Mouse (Mus musculus): ENCODE measurements around the gene Cdca5. TPM values are rescaled to one million over a fixed set of nuclear protein-coding genes. Genes with fewer than 3 reads are reported as not detected.

Gene Cdca5
- polyA plus RNA-seq (2017; shearing (Covaris generic)) = 0.21 TPM

DNA sequence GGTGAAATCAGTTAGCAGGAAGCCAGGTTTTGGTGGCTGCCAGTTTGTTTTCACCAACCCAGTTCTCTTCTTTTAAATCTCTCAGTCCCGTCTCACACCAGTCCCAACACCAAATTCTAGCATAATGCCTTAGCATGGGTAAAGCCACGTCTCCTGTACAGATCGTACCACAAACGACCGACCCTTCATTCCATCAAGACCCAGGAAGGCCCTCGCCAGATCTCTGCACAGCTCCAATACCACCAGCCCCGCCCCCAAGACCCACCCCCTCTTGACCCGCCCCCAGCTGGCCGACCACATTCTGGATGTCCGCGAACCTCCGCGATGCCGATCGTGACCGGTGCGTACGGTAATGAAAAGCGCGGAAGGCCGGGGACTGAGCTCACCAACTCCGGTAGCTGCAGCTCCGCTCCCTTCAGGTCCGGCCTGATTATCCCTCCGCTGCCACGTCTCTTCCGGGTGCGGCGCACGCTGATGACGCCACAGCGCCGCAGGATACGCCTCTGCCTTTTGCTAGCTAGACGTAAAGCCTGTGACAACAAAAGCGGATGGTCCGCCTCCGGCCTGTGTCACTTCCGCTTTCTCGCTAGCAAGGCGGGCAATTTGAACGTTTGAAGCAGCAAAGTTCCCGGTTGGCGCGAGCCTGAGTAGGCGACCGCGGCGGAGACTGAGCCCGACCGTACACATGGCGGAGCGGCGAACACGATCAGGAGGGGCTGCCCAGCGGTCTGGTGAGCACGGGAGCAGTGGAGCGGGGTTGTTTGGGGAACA lies at the start of gene Cdca5, which contains the start of gene Zfpl1:
Cdca5 (plus strand) TSS at position 506 of the 771 bp plus-strand sequence.
Zfpl1 (minus strand) TSS at position 479 of the 771 bp plus-strand sequence.

DNA sequence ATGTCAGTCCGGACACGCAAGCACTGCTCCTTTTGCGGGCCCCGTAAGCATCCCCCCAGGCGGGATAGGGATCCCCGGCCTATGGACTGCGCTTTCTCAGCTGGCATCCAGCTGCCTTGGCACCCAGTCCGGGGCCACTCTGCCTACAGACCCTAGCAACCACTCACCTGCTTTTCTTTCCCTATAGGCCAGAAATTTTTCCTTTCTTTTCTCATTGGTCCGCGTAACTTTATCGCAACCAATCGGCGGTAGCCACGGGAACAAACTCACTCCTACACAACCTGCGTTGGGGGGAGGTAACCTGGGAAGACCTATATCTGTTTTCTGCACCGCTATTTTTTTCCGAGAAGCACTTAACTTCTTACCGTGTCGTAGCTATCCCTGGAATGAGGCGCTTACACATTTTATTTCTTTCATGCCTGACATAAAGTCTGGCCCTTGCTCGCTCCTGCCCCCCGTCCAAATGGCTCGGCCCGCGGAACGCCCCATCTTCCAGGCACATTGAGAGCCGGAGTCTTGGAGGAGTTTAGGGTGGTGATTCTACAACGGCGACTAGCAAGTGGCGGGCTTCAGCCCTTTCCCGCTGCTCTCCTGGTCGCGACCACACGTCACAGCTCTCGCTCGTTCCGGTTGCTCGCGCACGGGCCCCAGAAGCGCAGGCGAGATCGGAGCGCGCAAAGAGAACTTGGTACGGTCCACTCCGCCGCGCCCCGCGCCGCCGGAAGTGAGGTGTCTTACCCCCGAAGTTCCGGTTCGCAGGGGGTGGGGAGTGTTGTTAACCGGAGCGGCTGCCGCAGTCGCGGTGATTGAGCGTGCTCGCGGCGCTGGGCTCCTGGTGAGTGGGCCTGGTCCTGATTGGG lies 38.3 kb upstream of the Cdca5 start, which contains the start of gene Syvn1:
Syvn1 (plus strand) TSS at position 283 of the 860 bp plus-strand sequence.

DNA sequence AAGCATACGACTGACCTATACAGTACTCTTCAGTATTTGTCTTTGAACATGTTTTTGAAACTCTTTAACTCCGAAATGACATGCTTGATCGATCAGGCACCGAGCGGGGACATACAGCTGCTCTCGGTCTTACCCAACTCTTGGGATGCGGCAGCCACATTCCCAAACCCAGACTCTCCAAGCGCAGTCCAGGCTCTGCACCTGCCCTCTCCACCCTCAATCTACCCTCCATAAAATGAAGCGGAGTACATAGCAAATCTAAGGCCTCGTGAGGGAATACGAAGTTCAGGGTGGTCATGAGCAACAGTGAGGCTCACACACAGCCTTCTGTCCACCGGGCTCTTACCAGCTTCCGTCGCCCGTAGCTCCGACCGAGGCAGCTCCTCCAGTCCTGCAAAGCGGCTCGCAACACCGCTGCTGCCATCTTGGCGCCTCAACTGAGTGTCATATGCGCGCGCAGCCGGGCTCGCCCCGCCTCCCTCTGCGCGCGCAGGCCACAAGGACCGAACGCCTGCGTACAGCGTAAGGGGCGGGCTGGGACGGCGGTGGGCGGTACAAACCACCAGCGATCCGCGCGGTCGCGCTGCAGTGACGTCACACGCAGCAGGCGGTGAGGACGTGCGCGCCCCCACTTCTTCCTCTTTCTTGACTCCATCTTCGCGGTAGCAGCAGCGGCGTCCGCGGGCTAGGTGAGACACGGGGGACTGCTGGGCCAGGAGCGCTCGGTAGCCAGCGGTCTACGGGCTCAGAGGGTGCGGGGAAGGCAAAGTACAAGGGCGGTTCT lies 27.3 kb upstream of the Cdca5 start, which contains the start of the genes Mrpl49 and Fau:
Mrpl49 (minus strand) TSS at position 473 of the 784 bp plus-strand sequence.
Fau (plus strand) TSS at position 532 of the 784 bp plus-strand sequence.

DNA sequence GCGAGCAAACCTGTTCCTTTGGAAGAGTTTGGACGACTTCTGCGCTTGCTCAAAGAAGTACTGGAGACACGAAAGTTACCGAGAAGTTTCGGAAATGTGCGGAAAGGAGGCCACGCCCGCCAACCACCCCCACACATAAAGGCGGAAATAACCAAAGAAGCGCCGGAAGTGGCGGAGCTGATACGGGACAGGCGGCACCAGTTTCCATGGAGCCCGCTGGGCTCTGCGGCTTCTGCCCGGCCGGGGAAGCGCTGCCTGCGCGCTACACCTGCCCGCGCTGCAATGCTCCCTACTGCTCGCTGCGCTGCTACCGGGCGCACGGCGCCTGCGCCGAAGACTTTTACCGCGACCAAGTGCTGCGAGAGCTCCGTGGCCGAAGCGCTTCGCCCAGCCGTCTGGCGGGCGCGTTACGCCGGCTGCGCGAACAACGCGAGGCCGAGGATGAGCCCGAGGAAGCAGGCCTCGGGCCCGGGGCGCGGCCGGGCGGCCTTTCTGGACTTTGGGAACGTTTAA lies 23.7 kb upstream of the Cdca5 start, which contains the start of gene Znhit2:
Znhit2 (plus strand) TSS at position 172 of the 513 bp plus-strand sequence.

DNA sequence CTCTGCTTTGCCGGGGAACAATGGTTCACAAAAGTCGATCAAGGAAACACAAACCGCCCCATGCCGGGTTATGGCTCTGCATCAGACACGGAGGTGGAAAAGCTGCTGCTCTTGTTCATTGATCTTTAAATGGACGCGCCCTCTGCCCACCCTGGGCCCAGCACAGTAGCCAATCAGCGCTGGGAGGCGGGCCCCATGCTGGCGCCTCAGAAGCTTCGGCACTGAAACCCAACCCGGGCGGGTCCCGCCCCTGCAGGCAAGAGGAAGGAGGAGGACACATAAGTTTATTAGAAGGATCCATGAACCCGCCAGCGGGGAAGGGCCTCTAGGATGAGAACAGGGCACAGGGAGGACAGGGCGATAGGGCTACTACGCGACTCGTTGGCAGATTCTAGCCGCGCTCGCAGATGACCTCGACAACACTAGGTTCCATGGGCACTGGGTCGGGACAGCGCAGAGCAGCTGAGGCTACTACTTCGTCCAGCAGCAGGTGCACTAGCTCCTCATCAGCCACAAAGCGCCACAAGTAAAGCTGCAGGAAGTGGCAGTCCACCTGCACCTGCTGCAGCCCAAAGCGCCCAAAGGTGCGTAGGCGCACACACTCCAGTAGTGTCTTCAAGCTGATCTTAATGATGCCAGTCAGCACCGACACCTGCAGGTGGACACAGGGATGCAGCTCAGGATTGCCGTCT lies 16.9 kb upstream of the Cdca5 start, which contains the start of gene Tm7sf2:
Tm7sf2 (minus strand) TSS at position 650 of the 692 bp plus-strand sequence.

DNA sequence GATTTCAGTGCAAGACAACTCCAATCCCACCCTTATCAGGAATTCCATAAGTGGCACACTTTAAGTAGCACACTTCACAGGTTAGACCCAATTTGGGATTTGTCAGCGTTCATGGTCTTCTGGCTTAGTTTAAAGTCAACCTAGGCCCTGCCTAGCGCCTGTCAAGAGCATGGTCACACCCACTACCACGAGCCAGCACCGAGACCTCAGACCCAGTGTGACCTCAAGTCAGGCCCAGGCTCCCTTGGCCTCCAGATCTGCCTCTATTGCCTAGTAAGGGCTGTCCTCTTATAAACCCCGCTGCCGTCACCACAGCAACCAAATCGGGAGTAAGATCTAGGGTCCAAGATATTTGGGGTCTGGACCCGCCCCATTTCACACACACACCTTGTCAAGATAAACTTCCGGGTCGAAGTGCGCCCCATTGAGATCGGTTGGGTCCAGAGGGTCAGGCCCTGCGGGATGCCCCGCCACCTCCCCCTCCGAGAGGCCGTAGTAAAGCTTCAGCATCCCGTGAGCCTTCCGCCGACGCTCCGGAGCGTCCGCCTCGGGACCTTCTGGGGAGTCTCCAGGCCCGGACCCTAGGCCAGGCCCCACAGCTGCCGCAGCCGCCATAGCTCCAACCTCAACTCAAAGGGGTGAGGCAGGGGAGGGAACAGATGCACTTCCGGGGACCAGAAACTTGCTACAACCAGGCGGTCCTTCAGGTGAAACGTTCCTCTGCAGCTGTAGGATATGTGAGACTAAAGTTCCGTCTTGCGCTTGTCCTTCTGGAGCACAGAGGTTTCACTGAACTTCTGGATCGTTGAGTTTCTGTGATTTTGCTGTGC lies 8.0 kb upstream of the Cdca5 start, which contains the start of gene Vps51:
Vps51 (minus strand) TSS at position 668 of the 830 bp plus-strand sequence.

DNA sequence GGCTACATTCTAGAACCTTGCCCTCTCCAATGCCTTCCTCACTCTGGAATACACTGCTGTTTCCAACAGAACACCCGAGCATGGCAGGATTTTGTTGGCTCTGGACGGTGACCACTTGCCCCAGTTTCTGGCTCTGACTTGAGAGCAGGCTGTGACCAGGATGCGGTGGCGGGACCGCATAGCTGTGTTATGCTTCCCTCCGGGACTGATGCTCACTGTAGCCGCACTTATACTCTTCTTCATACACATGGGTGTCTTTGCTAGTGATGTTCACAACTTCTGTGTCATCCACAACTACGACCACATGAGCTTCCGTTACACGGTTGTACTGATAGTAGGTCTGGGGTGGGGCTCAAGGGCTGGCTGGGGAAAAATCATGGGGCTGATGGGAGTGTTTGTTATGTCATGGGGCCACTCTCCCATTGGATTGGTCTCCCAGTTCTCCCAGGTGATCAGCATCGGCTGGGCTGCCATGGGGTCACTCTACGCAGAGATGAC lies 4.8 kb upstream of the Cdca5 start, which contains the start of gene Tmem262:
Tmem262 (plus strand) TSS at position 51 of the 498 bp plus-strand sequence.

DNA sequence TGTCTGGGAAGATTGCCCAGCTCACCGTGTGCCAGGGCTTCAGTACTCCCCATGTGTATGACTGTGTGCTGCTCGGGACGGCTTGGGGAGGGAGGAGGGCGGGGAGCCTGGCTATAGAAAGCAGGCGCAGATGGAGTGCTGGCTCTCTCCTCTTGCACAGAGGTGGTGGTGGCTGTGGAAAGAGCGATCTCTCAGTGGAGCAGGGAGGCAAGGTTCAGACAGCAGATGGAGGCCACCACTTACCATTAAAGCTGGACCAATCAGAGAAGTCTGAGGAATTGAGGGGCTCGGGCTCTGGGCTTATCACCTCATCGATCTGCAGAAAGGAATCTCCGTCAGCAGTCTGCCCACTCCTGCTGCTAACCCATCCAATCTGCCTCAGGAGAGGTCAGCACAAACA lies 2.6 kb upstream of the Cdca5 start, which contains the start of gene Gm28374:
Gm28374 (minus strand) TSS at position 101 of the 400 bp plus-strand sequence.

DNA sequence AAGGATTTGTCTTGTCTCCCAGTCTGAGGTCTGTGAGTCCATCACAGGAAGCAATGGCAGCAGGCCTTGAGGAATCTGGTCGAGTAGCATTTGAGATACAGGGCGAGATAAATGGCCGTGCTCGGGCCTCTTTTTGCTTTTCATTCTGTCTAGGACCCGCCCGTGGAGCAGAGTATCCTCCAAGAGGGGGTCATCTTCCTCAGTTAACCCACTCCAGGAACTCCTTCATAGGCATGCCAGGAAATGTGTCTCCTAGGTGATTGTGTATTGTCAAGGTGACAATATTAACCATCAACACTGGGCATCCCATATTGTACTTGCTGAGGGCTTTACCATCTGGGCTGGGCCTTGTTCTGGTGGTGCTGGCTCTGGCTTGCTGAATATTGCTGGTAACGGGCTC lies 9.3 kb downstream of the Cdca5 start, which contains the start of gene AC131692.1:
AC131692.1 (plus strand) TSS at position 301 of the 400 bp plus-strand sequence.

DNA sequence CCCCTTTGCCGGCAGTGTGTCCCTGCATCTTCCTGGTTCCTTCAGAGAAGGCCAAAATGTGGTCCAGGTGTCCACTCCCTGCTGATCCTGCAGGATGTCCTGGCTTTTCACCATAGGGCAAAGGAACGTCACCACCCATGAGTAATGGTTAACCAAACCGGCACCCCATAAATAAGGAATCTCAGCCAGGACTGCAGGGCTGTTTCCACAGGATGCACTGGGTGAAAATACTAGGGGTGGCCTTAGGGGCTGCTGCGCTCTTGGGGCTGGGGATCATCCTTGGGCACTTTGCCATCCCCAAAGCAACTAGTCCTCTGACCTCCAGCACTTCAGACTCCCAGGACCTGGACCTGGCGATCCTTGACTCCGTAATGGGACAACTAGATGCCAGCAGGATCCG lies 20.8 kb downstream of the Cdca5 start, which contains the start of gene Naaladl1:
Naaladl1 (plus strand) TSS at position 197 of the 400 bp plus-strand sequence.

DNA sequence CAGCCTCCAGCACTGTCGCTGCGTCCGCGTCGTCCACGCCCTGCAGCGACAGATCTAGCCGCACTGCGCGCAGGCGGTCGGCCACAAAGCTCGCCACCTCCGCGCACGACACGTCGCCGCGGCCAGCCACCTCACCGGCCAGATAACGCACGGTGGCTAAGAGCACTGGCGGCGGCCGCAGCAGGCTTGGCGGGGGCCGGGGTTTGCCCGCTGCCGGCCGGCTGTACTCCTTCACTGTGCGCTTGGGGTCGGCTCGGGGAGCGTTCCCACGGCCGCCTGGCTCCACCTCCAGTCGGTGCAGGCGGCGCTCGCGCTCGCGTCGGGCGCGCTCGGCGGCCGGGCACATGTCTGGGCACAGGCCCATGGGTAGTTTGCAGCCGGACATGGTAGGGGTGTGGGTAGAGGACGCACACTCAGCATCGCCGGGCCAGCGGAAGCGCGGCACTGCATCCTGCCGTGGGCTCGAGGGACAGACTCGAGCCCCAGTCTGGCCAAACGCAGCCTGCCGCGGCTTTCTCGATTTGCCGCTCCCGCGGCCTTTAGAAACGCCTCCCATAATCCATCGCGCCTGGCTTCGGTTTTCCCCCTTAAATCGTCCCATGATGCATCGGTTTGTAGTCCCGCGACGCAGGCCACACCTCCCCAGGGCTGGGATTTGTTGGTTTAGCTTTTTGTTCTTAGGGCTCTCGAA lies 33.3 kb downstream of the Cdca5 start, which contains the start of gene Sac3d1:
Sac3d1 (minus strand) TSS at position 665 of the 691 bp plus-strand sequence.

DNA sequence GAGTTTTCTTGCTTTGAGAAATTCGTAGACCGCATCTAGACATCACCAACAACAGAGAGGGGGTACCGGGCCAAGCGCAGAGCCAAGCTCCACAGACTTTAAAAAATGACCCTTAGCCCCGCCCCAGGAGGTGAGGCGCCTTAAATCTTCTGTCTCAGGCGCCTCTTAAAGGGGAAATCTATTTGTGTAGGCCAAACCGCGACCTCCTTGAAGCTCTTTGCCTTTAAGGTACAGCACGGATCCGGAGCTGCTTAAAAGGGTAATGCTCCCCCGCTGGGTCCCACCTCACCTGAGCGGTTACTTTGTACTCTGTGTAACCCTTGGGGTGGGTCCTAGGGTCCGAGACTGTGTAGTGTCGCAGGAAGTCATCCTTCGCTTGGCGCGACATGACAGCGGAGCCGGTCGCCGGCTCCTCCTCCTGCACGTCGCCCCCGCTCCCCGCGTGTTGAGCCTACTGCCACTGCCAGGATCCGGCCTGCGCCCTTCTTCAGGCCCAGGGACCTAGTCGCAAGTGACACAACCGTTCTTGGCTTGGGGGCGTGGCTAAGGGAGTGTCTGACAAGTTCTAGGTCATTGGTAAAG lies 43.1 kb downstream of the Cdca5 start, which contains the start of gene Snx15:
Snx15 (minus strand) TSS at position 545 of the 582 bp plus-strand sequence.

DNA sequence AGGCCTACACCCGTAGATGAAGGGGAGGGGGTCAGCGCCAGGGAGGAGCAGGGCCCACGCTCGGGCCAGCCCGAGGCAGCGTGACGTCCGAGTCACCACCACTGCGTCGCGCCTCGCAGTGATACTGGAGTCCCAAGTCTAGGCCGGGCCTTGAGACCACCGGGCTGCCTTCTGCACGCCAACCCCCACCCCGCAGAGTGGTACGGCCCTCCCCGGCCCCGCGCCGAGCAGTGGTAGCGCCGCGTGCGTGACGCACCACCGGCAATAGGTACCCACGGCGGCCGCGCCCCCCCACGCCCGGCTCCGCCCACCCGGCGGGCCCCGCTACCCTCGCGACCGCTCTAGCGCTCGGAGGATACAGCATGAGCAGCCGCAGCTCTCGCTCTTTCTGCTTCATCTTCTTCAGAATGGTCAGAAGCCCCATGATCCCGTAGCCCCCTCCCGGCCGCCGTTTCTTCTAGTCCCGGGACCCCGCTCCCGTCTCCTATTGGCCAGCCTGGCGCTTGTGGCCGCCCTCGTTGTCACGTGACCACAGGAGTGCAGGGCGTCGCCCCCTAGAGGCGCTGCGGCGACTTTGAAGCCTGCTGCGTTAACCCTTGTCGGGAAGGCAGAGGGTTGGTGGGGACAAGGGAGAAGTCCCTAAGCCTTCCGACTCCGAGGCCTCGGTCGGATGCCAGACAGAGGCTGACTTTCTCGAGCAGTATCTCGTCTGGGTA lies 56.1 kb downstream of the Cdca5 start, which contains the start of gene Batf2:
Batf2 (plus strand) TSS at position 306 of the 716 bp plus-strand sequence.

DNA sequence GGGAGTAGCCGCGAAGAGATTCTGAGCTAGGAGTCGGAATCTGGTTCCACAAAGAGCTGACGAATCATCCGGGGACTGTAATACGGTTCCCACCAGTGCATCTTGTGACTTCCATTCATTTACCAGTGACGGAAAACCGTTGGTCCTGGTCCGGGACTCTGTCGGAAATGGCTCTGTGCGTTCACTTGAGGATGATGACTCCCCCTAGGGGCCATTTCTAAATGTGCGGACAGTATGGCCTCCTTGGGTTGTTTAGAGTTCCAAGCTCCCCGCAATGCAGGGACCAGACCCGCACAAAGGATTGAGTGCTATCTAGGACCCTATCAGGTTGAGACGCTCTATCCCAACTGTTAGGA lies 56.6 kb downstream of the Cdca5 start, which contains the start of gene Arl2:
Arl2 (minus strand) TSS at position 155 of the 356 bp plus-strand sequence.

All from effector memory CD4-positive, alpha-beta T cell, adult 5 months (primary cell).